Mouse (Mus musculus) 3T3-L1 (cell line): ENCODE results near the gene Sv2a.
"Not testable (repeated sequence)": the region's sequence is repeated elsewhere in the genome, so short reads cannot be mapped to it uniquely, and the experiment has no call there.

Source experiments
- DNase-seq: peaks from one replicate; pipeline ENCODE4 v3.0.0-alpha.2; 2015; ENCODE audit warnings: low read depth, low spot score

Sv2a gene

GRCm38 (mm10) chr3:96173185-96173584 is 7.8 kb upstream of the Sv2a start:
- no peak for DNase-seq

GRCm38 (mm10) chr3:96174042-96174441 is 6.9 kb upstream of the Sv2a start:
- not testable (repeated sequence) for DNase-seq

- DNase-seq, result no peak
These were observed 5.7 kb upstream of the Sv2a start for GRCm38 (mm10) chr3:96175251-96175650.

- no peak for DNase-seq
These were observed 2.5 kb upstream of the Sv2a start for GRCm38 (mm10) chr3:96178427-96178826.

GRCm38 (mm10) chr3:96178902-96179301 is 2.0 kb upstream of the Sv2a start:
- DNase-seq, result no peak

GRCm38 (mm10) chr3:96179531-96179930 is 1.4 kb upstream of the Sv2a start:
- peak; percentile 30 for DNase-seq

- DNase-seq, result no peak
These were observed 795 bp downstream of the Sv2a start for GRCm38 (mm10) chr3:96181510-96182381.

GRCm38 (mm10) chr3:96182382-96182776 is 1.4 kb downstream of the Sv2a start:
- no peak for DNase-seq

- DNase-seq, result no peak
These were observed 12.0 kb downstream of the Sv2a start for GRCm38 (mm10) chr3:96192977-96193376.

GRCm38 (mm10) chr3:96194966-96195365 is 14.0 kb downstream of the Sv2a start:
- DNase-seq, result no peak

GRCm38 (mm10) chr3:96195616-96196313 is 14.8 kb downstream of the Sv2a start:
- no peak for DNase-seq

- DNase-seq, result no peak
These were observed 15.6 kb downstream of the Sv2a start for GRCm38 (mm10) chr3:96196437-96197128.

GRCm38 (mm10) chr3:96197129-96197749 is 16.3 kb downstream of the Sv2a start:
- DNase-seq, result peak; percentile 95

GRCm38 (mm10) chr3:96198181-96198580 is 17.2 kb downstream of the Sv2a start:
- peak; percentile 50 for DNase-seq

GRCm38 (mm10) chr3:96198601-96199251 is 17.8 kb downstream of the Sv2a start:
- not testable (repeated sequence) for DNase-seq

GRCm38 (mm10) chr3:96199731-96200130 is 18.8 kb downstream of the Sv2a start:
- no peak for DNase-seq

GRCm38 (mm10) chr3:96207819-96208218 is 26.9 kb downstream of the Sv2a start:
- peak; percentile 53 for DNase-seq

- no peak for DNase-seq
These were observed 28.3 kb downstream of the Sv2a start for GRCm38 (mm10) chr3:96209242-96209641.

GRCm38 (mm10) chr3:96219191-96219641 is 38.3 kb downstream of the Sv2a start:
- DNase-seq, result no peak

GRCm38 (mm10) chr3:96219661-96220130 is 38.7 kb downstream of the Sv2a start, which contains the start of the genes Bola1 and Hist2h2ab:
Gene Bola1 (minus strand): TSS chr3:96219709.
Gene Hist2h2ab (plus strand): TSS chr3:96219865.
- peak; percentile 92 for DNase-seq
